ENCODE assay signal across 12 mouse cellular contexts in the genomic region with DNA sequence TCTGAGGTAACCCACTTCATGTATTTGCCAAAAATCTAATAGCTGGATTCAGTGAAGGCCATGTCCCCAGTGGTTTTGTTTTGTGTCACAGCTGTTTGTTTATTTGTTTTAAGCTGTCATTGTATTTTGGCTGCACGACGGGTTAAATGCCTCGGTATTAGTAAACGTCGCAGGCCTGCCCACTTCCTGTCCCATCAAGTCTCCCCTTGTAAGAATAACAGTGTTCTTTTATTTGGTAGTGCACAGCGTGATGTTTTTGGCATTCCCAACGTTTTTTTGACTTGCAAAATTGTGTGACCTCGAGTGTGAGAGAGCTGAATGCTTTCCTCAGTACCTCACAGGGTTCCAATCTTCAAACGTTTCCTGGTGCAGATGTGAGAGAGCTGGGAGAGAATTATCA. TPM values are rescaled to one million over a fixed set of nuclear protein-coding genes. Genes with fewer than 3 reads are reported as not detected.
DNase-seq lines count a peak whose midpoint lies in the region.
"Had no signal": no experiment of that assay in that cellular context is flagged by ENCODE, and none has a peak within 500 bp of the region (broad histone marks: within the 10 kb centered on the region; RNA-seq: fewer than 3 reads in every experiment).

No protein-coding gene starts in this region.

- intact Hi-C loops in heart, postnatal 25 days (cut with DNase I): loop anchor here (5.0 kb wide), 2 partner anchors 39 to 464 kb away; no protein-coding TSS in a partner anchor
- intact Hi-C loops in heart, postnatal 10 days (cut with DNase I): loop anchor here (1.0 to 5.0 kb wide), 2 partner anchors 341 to 469 kb away; no protein-coding TSS in a partner anchor

- peak; percentile 84 for DNase-seq in heart, adult 11 months
- DNase-seq in heart, postnatal 25 days (ENCODE audit: low spot score): no peak
- DNase-seq in kidney, postnatal 14 days: peak; percentile 32
- no peak for DNase-seq in kidney, adult 8-10 months
- peak; percentile 29 for DNase-seq in Muller cell, postnatal 12 days (ENCODE audit: inconsistent ontology term)
- peak; percentile 31 to 40 for DNase-seq in heart, postnatal 10 days
- DNase-seq in left cerebral cortex, adult 11 months (ENCODE audit: low spot score): no peak
- DNase-seq in T-cell, adult 2 months (ENCODE audit: low spot score): no peak
- DNase-seq: cerebellum, adult 11-12 months; kidney, adult 18-20 months; layer of hippocampus, adult 9-11 months; right cerebral cortex, postnatal 14 days had no signal

RNA-seq across cellular contexts. Expression of a gene that starts 16.8 kb away (rescaled TPM):
- total RNA-seq in heart, postnatal 25 days (2021): 10 to 100 TPM; 28.7 to 29.8 TPM
- total RNA-seq in heart, postnatal 10 days (2021): 10 to 100 TPM; 38.1 to 42.9 TPM

Comparison
In these comparisons a context has a peak if more than half of its experiments do, and no peak if none do; other contexts are left out.
1. DNase-seq: peak in heart, adult 11 months (single experiment), kidney, postnatal 14 days (single experiment), Muller cell, postnatal 12 days (single experiment) and heart, postnatal 10 days (2 of 2); none in heart, postnatal 25 days (single experiment), kidney, adult 8-10 months (0 of 2), left cerebral cortex, adult 11 months (single experiment) and T-cell, adult 2 months (single experiment).